Mouse (Mus musculus): ENCODE measurements around the gene Celsr3. TPM values are rescaled to one million over a fixed set of nuclear protein-coding genes. Genes with fewer than 3 reads are reported as not detected.

Gene Celsr3
- polyA plus RNA-seq, 2 experiments: 0.06 to 0.19 TPM

DNA sequence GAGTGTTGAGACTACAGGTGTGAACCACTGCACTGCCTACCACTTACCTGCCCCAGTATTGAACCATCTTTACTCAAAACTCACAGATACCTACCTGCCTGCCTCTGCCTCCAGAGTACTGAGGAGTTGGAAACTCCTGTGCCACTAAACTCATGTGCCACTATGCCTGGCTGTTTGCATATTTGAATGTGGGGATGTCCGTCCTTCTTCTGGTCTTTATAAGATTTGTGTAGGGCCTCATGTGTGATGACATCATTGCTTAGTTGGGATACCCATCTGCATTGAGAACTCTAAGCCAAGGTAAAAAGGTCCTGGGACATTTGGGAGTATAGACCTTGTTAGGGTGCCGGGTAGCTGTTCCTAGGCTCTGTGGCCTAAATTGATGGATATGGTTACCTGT lies 39.0 kb upstream of the Celsr3 start:
- Histone ChIP-seq H3K4me1 (replicated peaks; ENCODE audit: control insufficient read depth in 2 of 2, insufficient read depth in 2 of 2, low read length in 1 of 2) (peaks cover 18 to 35% of the 10 kb centered on the region in 2 experiments), H3K27ac (no peak overlapping the region), H3K4me3 (ENCODE audit: insufficient read depth in 1 of 2, low read depth in 2 of 2, low read length in 2 of 2) (no peak overlapping the region), H3K4me2 (ENCODE audit: low read depth) (no peak overlapping the region), H3K9me3 (ENCODE audit: control insufficient read depth, low read length) (no peaks in the 10 kb centered on the region), H3K36me3 (replicated peaks; ENCODE audit: control insufficient read depth, insufficient read depth, low read depth) (peaks cover 4% of the 10 kb centered on the region), H3K27me3 (ENCODE audit: control insufficient read depth, insufficient read depth, low read length) (no peaks in the 10 kb centered on the region), H3K9ac (replicated peaks) (no peak overlapping the region)
- no peak for ATAC-seq (ENCODE audit: insufficient read depth)
- WGBS (ENCODE audit: insufficient replicate concordance): 85% methylated on average over 2 of the region's 2 CpGs
- DNase-seq (ENCODE audit: low read depth in 3 of 3, low spot score in 3 of 3): no peak
- TF ChIP-seq EP300 (IDR thresholded peaks at IDR 0.05; ENCODE audit: low read depth) (no peak), CTCF (IDR thresholded peaks at IDR 0.05; ENCODE audit: low read depth) (no peak)

DNA sequence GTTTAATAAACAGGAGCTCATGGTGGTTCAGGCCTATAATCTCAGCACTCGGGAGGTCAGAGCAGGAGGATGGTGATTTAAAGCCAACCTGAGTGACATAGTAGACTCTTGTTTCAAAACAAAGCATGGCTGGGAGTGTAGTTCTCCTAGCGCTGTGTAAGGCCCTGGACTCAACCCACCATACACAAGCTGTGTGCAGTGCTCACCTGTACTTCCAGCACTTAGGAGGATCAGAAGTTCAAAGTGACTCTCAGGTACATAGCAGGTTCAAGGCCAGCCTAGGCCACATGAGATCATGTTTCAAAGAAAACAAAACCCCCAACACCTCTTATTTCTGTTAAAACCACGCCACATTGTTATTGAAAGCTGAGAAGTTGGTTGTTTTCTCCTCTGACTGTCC lies 37.4 kb upstream of the Celsr3 start:
- Histone ChIP-seq H3K4me2 (ENCODE audit: low read depth) (no peak overlapping the region), H3K4me3 (ENCODE audit: insufficient read depth in 1 of 2, low read depth in 2 of 2, low read length in 2 of 2) (no peak overlapping the region), H3K4me1 (replicated peaks; ENCODE audit: control insufficient read depth in 2 of 2, insufficient read depth in 2 of 2, low read length in 1 of 2) (peaks cover 34 to 42% of the 10 kb centered on the region in 2 experiments), H3K9ac (replicated peaks) (no peak overlapping the region), H3K36me3 (replicated peaks; ENCODE audit: control insufficient read depth, insufficient read depth, low read depth) (peaks cover 4% of the 10 kb centered on the region), H3K27me3 (ENCODE audit: control insufficient read depth, insufficient read depth, low read length) (no peaks in the 10 kb centered on the region), H3K27ac (no peak overlapping the region), H3K9me3 (ENCODE audit: control insufficient read depth, low read length) (no peaks in the 10 kb centered on the region)
- no peak for TF ChIP-seq CTCF (IDR thresholded peaks at IDR 0.05; ENCODE audit: low read depth)
- no peak for TF ChIP-seq EP300 (IDR thresholded peaks at IDR 0.05; ENCODE audit: low read depth)
- no peak for DNase-seq (ENCODE audit: low read depth in 3 of 3, low spot score in 3 of 3)
- 78% methylated on average over 3 of the region's 3 CpGs for WGBS (ENCODE audit: insufficient replicate concordance)
- no peak for ATAC-seq (ENCODE audit: insufficient read depth)

DNA sequence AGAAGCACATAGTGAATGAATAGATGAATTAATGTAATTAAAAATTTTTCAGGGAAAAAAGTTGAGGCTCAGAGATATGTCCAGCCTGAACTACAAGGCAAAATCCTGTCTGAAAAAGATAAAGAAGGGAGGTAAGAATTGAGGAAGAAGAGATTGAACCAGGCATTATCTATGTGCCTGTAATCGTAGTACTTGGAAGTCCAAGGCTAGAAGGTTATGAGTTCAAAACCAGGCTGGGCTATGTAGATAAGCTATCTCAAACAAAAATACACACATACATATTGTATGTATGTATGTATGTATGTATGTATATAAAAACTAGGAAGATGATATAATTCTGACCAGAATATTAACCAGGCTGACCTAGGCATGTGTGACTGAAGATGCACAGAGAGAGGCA lies 33.8 kb upstream of the Celsr3 start:
- DNase-seq (ENCODE audit: low read depth in 3 of 3, low spot score in 3 of 3) (peak; percentile 41 to 62 (median 53)), ATAC-seq (ENCODE audit: insufficient read depth) (peak; percentile 44; the same call in 1 of the 2 replicates)
- peaks cover 54 to 59% of the 10 kb centered on the region in 2 experiments for H3K4me1 ChIP-seq (replicated peaks; ENCODE audit: control insufficient read depth in 2 of 2, insufficient read depth in 2 of 2, low read length in 1 of 2)
- H3K27ac ChIP-seq: peak overlapping the region; percentile 38; the same call in 1 of the 2 replicates
- H3K9me3 ChIP-seq (ENCODE audit: control insufficient read depth, low read length): no peaks in the 10 kb centered on the region
- WGBS (ENCODE audit: insufficient replicate concordance): 13% methylated on average over 1 of the region's 1 CpGs
- no peak overlapping the region for H3K4me3 ChIP-seq (ENCODE audit: insufficient read depth in 1 of 2, low read depth in 2 of 2, low read length in 2 of 2)
- no peak overlapping the region for H3K9ac ChIP-seq (replicated peaks)
- H3K27me3 ChIP-seq (ENCODE audit: control insufficient read depth, insufficient read depth, low read length): no peaks in the 10 kb centered on the region
- H3K36me3 ChIP-seq (replicated peaks; ENCODE audit: control insufficient read depth, insufficient read depth, low read depth): peaks cover 17% of the 10 kb centered on the region
- TF ChIP-seq EP300 (IDR thresholded peaks at IDR 0.05; ENCODE audit: low read depth): peak; percentile 71
- TF ChIP-seq CTCF (IDR thresholded peaks at IDR 0.05; ENCODE audit: low read depth): no peak
- H3K4me2 ChIP-seq (ENCODE audit: low read depth): peak overlapping the region; percentile 22; the same call in 1 of the 2 replicates

DNA sequence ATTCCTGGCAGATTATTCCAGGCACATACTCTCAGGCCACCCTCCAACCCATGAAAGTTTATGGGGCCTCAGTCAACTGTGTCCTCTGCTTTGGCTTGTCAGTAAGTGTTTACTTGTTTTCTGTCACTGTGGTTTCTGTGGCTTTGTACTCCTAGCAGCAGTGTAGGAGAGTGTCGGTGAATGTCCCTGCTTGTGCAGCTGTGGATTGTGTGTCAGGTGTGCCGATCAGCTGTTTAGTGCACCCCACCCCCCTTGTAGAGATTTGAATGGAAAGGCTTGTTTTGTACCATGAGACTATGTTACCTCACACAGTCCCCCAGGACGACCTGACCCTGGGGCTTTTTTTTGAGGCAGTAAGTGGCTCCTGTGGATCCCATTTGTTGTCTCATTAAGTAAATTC lies 33.4 kb upstream of the Celsr3 start:
- peak overlapping the region; percentile 22; the same call in 1 of the 2 replicates for H3K4me2 ChIP-seq (ENCODE audit: low read depth)
- H3K4me3 ChIP-seq (ENCODE audit: insufficient read depth in 1 of 2, low read depth in 2 of 2, low read length in 2 of 2): no peak overlapping the region
- H3K4me1 ChIP-seq (replicated peaks; ENCODE audit: control insufficient read depth in 2 of 2, insufficient read depth in 2 of 2, low read length in 1 of 2): peaks cover 54 to 59% of the 10 kb centered on the region in 2 experiments
- WGBS (ENCODE audit: insufficient replicate concordance): 28% methylated on average over 3 of the region's 3 CpGs
- H3K27ac ChIP-seq: peak overlapping the region; percentile 38; the same call in 1 of the 2 replicates
- no peak for TF ChIP-seq CTCF (IDR thresholded peaks at IDR 0.05; ENCODE audit: low read depth)
- no peak for TF ChIP-seq EP300 (IDR thresholded peaks at IDR 0.05; ENCODE audit: low read depth)
- H3K36me3 ChIP-seq (replicated peaks; ENCODE audit: control insufficient read depth, insufficient read depth, low read depth): peaks cover 21% of the 10 kb centered on the region
- H3K9me3 ChIP-seq (ENCODE audit: control insufficient read depth, low read length): no peaks in the 10 kb centered on the region
- ATAC-seq (ENCODE audit: insufficient read depth): no peak
- no peaks in the 10 kb centered on the region for H3K27me3 ChIP-seq (ENCODE audit: control insufficient read depth, insufficient read depth, low read length)
- H3K9ac ChIP-seq (replicated peaks): no peak overlapping the region
- DNase-seq (ENCODE audit: low read depth in 3 of 3, low spot score in 3 of 3): no peak

DNA sequence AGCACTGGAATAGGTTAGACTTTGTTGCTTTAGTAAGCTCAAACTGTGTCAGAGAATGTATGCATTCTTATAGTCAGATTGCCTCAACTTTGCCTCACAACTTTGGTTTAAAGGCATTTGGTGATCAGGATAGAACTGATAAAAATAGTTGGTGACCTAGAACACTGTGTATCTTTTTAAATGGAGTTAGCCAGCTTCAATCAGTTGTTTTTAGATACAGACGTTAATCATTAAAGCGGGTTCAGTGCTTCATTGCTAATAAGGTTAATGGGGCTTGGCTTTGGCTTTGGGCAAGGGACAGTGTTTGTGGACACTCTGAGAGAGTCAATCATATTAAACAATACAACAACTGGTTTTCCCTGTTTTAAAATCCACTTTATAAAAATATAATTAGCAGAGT lies 30.8 kb upstream of the Celsr3 start:
- H3K27me3 ChIP-seq (ENCODE audit: control insufficient read depth, insufficient read depth, low read length): no peaks in the 10 kb centered on the region
- no peak overlapping the region for H3K4me3 ChIP-seq (ENCODE audit: insufficient read depth in 1 of 2, low read depth in 2 of 2, low read length in 2 of 2)
- no peak for TF ChIP-seq CTCF (IDR thresholded peaks at IDR 0.05; ENCODE audit: low read depth)
- TF ChIP-seq EP300 (IDR thresholded peaks at IDR 0.05; ENCODE audit: low read depth): no peak
- peaks cover 40% of the 10 kb centered on the region for H3K36me3 ChIP-seq (replicated peaks; ENCODE audit: control insufficient read depth, insufficient read depth, low read depth)
- DNase-seq (ENCODE audit: low read depth in 3 of 3, low spot score in 3 of 3) (no peak), ATAC-seq (ENCODE audit: insufficient read depth) (peak; percentile 17; the same call in 1 of the 2 replicates)
- peaks cover 54% of the 10 kb centered on the region in 2 experiments for H3K4me1 ChIP-seq (replicated peaks; ENCODE audit: control insufficient read depth in 2 of 2, insufficient read depth in 2 of 2, low read length in 1 of 2)
- 51% methylated on average over 2 of the region's 2 CpGs for WGBS (ENCODE audit: insufficient replicate concordance)
- H3K4me2 ChIP-seq (ENCODE audit: low read depth): peak overlapping the region; percentile 69
- H3K27ac ChIP-seq: peak overlapping the region; percentile 66
- H3K9ac ChIP-seq (replicated peaks): peak overlapping the region; percentile 29; the same call in 1 of the 2 replicates
- no peaks in the 10 kb centered on the region for H3K9me3 ChIP-seq (ENCODE audit: control insufficient read depth, low read length)

Measured in liver, embryonic 14.5 days (tissue).